Mouse (Mus musculus) lung, postnatal 0 days (tissue): ENCODE results near the gene Themis. TPM values are rescaled to one million over a fixed set of nuclear protein-coding genes. Genes with fewer than 3 reads are reported as not detected.

Experiments
- ATAC-seq: fragments of 200-750 bp; cut with Nextera tagmentation; 2 replicates; pipeline ENCODE4 v1.8.0; 2017; ENCODE audit warnings: moderate library complexity
- DNase-seq: peaks from one replicate; pipeline ENCODE4 v3.0.0-alpha.2; 2016; ENCODE audit warnings: low spot score
- H3K27ac ChIP-seq: fragments of 300-500 bp; sonication (generic); 2 replicates; pipeline ENCODE4 v1.5.1; 2014; ENCODE audit warnings: antibody characterized with exemption, mild to moderate bottlenecking, low read length, mixed read lengths
- H3K27me3 ChIP-seq: fragments of 300-500 bp; sonication (generic); replicated peaks from 2 replicates; pipeline ENCODE4 v1.6.1; 2014; ENCODE audit warnings: low read length, mixed read lengths; ENCODE audit not compliant: insufficient read depth
- H3K36me3 ChIP-seq: fragments of 300-500 bp; sonication (generic); 2 replicates; pipeline ENCODE4 v1.6.1; 2014; ENCODE audit warnings: low read length, mixed read lengths; ENCODE audit not compliant: insufficient read depth
- H3K4me1 ChIP-seq: fragments of 300-500 bp; sonication (generic); 2 replicates; pipeline ENCODE4 v1.6.1; 2014; ENCODE audit warnings: antibody characterized with exemption, low read depth, low read length, mixed read lengths; ENCODE audit not compliant: insufficient read depth
- H3K4me2 ChIP-seq: fragments of 300-500 bp; sonication (generic); replicated peaks from 2 replicates; pipeline ENCODE4 v1.6.1; 2014; ENCODE audit warnings: low read depth, mild to moderate bottlenecking, low read length, moderate library complexity, mixed read lengths
- H3K4me3 ChIP-seq: fragments of 300-500 bp; sonication (generic); 2 replicates; pipeline ENCODE4 v1.5.1; 2014; ENCODE audit warnings: low read depth, low read length
- H3K9ac ChIP-seq: fragments of 300-500 bp; sonication (generic); replicated peaks from 2 replicates; pipeline ENCODE4 v1.6.1; 2014; ENCODE audit warnings: low read depth, mild to moderate bottlenecking
- H3K9me3 ChIP-seq: fragments of 300-500 bp; sonication (generic); 2 replicates; pipeline ENCODE4 v1.6.1; 2016; ENCODE audit warnings: low read length, mixed read lengths
- CTCF ChIP-seq: IDR thresholded peaks from 2 replicates; pipeline ENCODE4 v1.5.1; 2016; ENCODE audit warnings: antibody characterized with exemption, mild to moderate bottlenecking
- EP300 ChIP-seq: IDR thresholded peaks from 2 replicates; pipeline ENCODE4 v1.6.1; 2016; ENCODE audit warnings: antibody characterized with exemption, mild to moderate bottlenecking, control low read depth
- whole genome bisulfite sequencing: fragments of 180-500 bp; shearing (Covaris S2); extraction: QIAGEN DNeasy Blood & Tissue Kit; methylation state at CpG from one replicate; pipeline ENCODE4 v1.1.7; 2014; 5-methylcytosine and 5-hydroxymethylcytosine counted together
- polyA plus RNA-seq: library from polyadenylated mRNA; unstranded; fragments of >200 nt; fragmentation: Nextera tagmentation; extraction: Ambion mirVana; gene quantifications from 2 replicates; pipeline ENCODE4 v1.2.1, GENCODE M21; 2015

The Themis gene
- polyA plus RNA-seq, 1 experiment from 2014 or later, result 0.05 TPM

- no peak for DNase-seq
- Histone ChIP-seq H3K9ac (no peak overlapping the region), H3K27ac (no peak overlapping the region), H3K4me3 (no peak overlapping the region), H3K27me3 (no peaks in the 10 kb centered on the region), H3K4me2 (no peak overlapping the region), H3K4me1 (no peaks in the 10 kb centered on the region), H3K9me3 (no peaks in the 10 kb centered on the region), H3K36me3 (no peaks in the 10 kb centered on the region)
- 72% methylated on average over 2 of the region's 2 CpGs for WGBS
- TF ChIP-seq CTCF (no peak), EP300 (no peak)
- no peak for ATAC-seq
Measured at GRCm38 (mm10) chr10:28651910-28652309, 16.2 kb upstream of the Themis start.

DNA sequence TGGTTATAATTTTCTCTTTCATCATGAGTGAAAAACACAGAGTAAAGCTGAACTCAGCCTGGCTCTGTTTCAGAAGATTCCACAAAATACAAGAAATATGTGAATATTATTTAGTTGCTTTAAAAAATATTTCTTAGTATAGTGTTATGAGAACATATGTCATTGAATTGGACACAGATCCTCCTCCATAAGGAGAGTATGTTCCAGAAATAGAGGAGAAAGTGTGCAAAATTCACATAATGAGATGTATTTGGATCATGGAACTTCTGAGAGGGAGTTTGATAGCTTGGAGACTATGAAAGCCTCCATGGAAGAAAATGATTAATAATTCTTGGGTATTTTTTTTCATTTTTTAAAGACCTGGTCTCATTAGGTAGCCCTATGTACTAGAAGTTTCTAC is 13.4 kb upstream of the Themis start:
- H3K4me2 ChIP-seq, result no peak overlapping the region
- no peaks in the 10 kb centered on the region for H3K27me3 ChIP-seq
- no peaks in the 10 kb centered on the region for H3K9me3 ChIP-seq
- H3K9ac ChIP-seq, result no peak overlapping the region
- ATAC-seq (no peak), DNase-seq (no peak)
- H3K4me1 ChIP-seq, result no peaks in the 10 kb centered on the region
- H3K4me3 ChIP-seq, result no peak overlapping the region
- H3K27ac ChIP-seq, result no peak overlapping the region
- no peaks in the 10 kb centered on the region for H3K36me3 ChIP-seq
- TF ChIP-seq EP300, result no peak
- TF ChIP-seq CTCF, result no peak

GRCm38 (mm10) chr10:28665141-28665540 is 3.0 kb upstream of the Themis start:
- H3K36me3 ChIP-seq, result no peaks in the 10 kb centered on the region
- no peak for TF ChIP-seq EP300
- no peak for TF ChIP-seq CTCF
- no peak overlapping the region for H3K4me2 ChIP-seq
- no peak overlapping the region for H3K4me3 ChIP-seq
- DNase-seq, result no peak
- no peak overlapping the region for H3K27ac ChIP-seq
- H3K27me3 ChIP-seq, result no peaks in the 10 kb centered on the region
- ATAC-seq, result no peak
- no peaks in the 10 kb centered on the region for H3K9me3 ChIP-seq
- no peaks in the 10 kb centered on the region for H3K4me1 ChIP-seq
- WGBS, result 60% methylated on average over 6 of the region's 6 CpGs
- no peak overlapping the region for H3K9ac ChIP-seq

GRCm38 (mm10) chr10:28673931-28674330 is 5.8 kb downstream of the Themis start:
- Histone ChIP-seq H3K4me2 (no peak overlapping the region), H3K4me3 (no peak overlapping the region), H3K4me1 (no peaks in the 10 kb centered on the region), H3K27ac (no peak overlapping the region), H3K36me3 (no peaks in the 10 kb centered on the region), H3K9ac (no peak overlapping the region), H3K9me3 (no peaks in the 10 kb centered on the region), H3K27me3 (no peaks in the 10 kb centered on the region)
- TF ChIP-seq CTCF (no peak), EP300 (no peak)
- no peak for DNase-seq
- ATAC-seq, result no peak
- 77% methylated on average over 3 of the region's 3 CpGs for WGBS

DNA sequence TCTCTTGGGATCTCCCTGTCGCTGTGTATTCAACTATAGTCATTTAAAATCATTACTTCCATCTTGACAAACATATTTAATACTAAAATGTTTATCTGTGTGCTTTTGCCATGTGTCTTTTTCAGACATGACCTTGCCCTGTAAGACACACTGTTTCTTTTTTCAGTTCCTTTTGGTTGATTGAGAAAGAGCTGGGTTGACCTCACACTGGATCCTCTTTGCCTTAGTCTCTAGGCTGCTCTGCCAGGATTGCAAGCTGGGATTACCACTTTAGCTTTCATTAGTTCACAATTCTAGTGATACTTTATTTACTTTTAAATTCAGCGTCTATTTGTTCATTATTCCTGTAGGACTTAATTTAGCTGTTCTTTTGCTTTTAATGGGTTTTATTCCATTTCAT is 7.2 kb downstream of the Themis start:
- no peak for ATAC-seq
- TF ChIP-seq EP300 (no peak), CTCF (no peak)

GRCm38 (mm10) chr10:28694981-28695380 is 26.8 kb downstream of the Themis start:
- Histone ChIP-seq H3K9ac (no peak overlapping the region), H3K4me3 (no peak overlapping the region), H3K27ac (no peak overlapping the region), H3K9me3 (no peaks in the 10 kb centered on the region), H3K4me1 (no peaks in the 10 kb centered on the region), H3K27me3 (no peaks in the 10 kb centered on the region), H3K36me3 (no peaks in the 10 kb centered on the region), H3K4me2 (no peak overlapping the region)
- DNase-seq (no peak), ATAC-seq (no peak)
- WGBS, result 73% methylated on average over 6 of the region's 6 CpGs
- no peak for TF ChIP-seq EP300
- TF ChIP-seq CTCF, result no peak

More for the DNA sequence above, 7.2 kb downstream of the Themis start:
- Histone ChIP-seq H3K27ac (no peak overlapping the region), H3K9me3 (no peaks in the 10 kb centered on the region), H3K4me1 (no peaks in the 10 kb centered on the region), H3K4me3 (no peak overlapping the region), H3K9ac (no peak overlapping the region), H3K27me3 (no peaks in the 10 kb centered on the region), H3K36me3 (no peaks in the 10 kb centered on the region), H3K4me2 (no peak overlapping the region)
- 83% methylated on average over 2 of the region's 2 CpGs for WGBS
- DNase-seq, result no peak

GRCm38 (mm10) chr10:28696032-28696431 is 27.9 kb downstream of the Themis start:
- Histone ChIP-seq H3K27me3 (no peaks in the 10 kb centered on the region), H3K4me3 (no peak overlapping the region), H3K4me2 (no peak overlapping the region), H3K36me3 (no peaks in the 10 kb centered on the region), H3K9ac (no peak overlapping the region), H3K9me3 (no peaks in the 10 kb centered on the region), H3K4me1 (no peaks in the 10 kb centered on the region), H3K27ac (no peak overlapping the region)
- WGBS, result 88% methylated on average over 1 of the region's 1 CpGs
- ATAC-seq (no peak), DNase-seq (no peak)
- TF ChIP-seq CTCF (no peak), EP300 (no peak)
